Mouse (Mus musculus) brain, embryonic 14.5 days (tissue): ENCODE results near the gene Tmem202.

ENCODE experiments used
- CTCF ChIP-seq: fragments of 200-500 bp; IDR thresholded peaks from 2 replicates; pipeline ENCODE4 v1.5.1; 2012; ENCODE audit warnings: inconsistent platforms, mild to moderate bottlenecking, moderate library complexity, borderline replicate concordance; ENCODE audit not compliant: insufficient read depth, insufficient read length; ENCODE audit errors: extremely low read depth
- POLR2A ChIP-seq: fragments of 200-500 bp; IDR thresholded peaks from 2 replicates; pipeline ENCODE4 v1.6.1; 2012; ENCODE audit warnings: mild to moderate bottlenecking, inconsistent platforms, borderline replicate concordance; ENCODE audit not compliant: poor library complexity, insufficient read depth, insufficient read length, severe bottlenecking; ENCODE audit errors: extremely low read depth

GRCm38 (mm10) chr9:59567111-59567510 lies 27.5 kb upstream of the Tmem202 start:
- TF ChIP-seq POLR2A (no peak), CTCF (peak; percentile 78)
